Mouse (Mus musculus) cerebellum, adult 2 months (tissue): ENCODE results near the gene Ly6g5b.

Experiments used
- CTCF ChIP-seq: fragments of 200-500 bp; IDR thresholded peaks from 2 replicates; pipeline ENCODE4 v1.5.1; 2011; ENCODE audit warnings: low read depth, mild to moderate bottlenecking, control low read depth, low read length, moderate library complexity, borderline replicate concordance; ENCODE audit not compliant: insufficient read depth
- POLR2A ChIP-seq: fragments of 200-500 bp; IDR thresholded peaks from 2 replicates; pipeline ENCODE4 v1.6.1; 2011; ENCODE audit warnings: low read length, control low read depth, borderline replicate concordance; ENCODE audit not compliant: insufficient read depth

DNA sequence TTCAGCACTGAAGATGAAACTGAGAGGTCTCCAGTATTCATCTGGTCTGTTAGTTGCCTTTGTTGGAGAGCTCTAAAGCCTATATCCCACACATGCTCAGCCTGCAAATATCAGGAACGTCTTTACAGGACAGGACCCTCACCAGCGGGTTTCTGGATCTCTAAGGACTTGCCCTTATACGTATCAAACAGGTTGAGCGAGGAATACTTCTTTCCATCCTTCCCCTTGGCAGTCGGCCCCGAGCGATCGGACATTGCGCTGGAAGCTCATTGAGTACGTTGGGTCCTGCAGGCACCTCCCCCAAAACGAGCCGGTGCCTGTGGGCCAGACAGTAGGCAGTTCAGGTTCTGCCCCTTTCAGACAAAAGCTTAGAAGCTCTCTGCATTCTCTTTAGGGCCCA, 47.5 kb upstream of the Ly6g5b start:
- TF ChIP-seq POLR2A (no peak), CTCF (no peak)
